Mouse (Mus musculus) bone marrow macrophage, adult 2 months (primary cell): ENCODE results near the gene Dennd6b.

ENCODE experiments used
- CTCF ChIP-seq: IDR thresholded peaks from 2 replicates; pipeline ENCODE4 v1.5.1; 2012; ENCODE audit warnings: low read depth, mild to moderate bottlenecking, low read length, moderate library complexity
- POLR2A ChIP-seq: IDR thresholded peaks from 2 replicates; pipeline ENCODE4 v1.6.1; 2012; ENCODE audit warnings: mild to moderate bottlenecking, low read depth, low read length, borderline replicate concordance

DNA sequence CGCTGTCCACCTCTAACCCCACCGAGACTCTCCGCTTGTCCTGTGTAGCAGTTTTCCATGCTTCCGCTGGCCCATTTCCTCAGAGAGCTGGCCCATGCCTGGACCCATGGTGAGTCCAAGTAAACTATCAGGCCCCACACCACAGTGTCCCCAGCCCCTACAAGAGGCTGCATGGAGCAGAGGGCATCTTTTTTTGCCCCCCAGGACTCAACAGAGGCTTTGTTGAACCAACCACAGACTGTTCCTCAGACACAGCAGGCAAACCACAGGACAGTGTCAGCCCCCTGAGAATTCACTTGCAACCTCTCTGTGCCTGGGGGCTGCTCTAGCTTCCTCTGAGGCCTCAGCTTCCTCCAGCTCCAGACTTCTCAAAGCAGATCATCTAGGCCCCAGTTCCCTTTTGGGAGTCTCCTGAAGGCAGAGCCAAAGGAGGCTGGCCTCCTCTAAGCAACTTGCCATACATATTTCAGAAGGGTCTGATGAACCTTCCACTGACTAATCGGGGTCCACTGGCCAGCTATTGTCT lies 24.7 kb downstream of the Dennd6b start:
- TF ChIP-seq POLR2A (no peak), CTCF (no peak)
